Mouse (Mus musculus) C2C12 (cell line): Measurements from ENCODE around the gene Camta1.

ENCODE experiments used
- CEBPB ChIP-seq: IDR thresholded peaks from one replicate; pipeline ENCODE4 v1.6.1; 2011; ENCODE audit warnings: low read depth, mild to moderate bottlenecking, control low read depth, moderate library complexity
- CTCF ChIP-seq: IDR thresholded peaks from one replicate; pipeline ENCODE4 v1.5.1; 2011; ENCODE audit not compliant: control insufficient read depth, insufficient read depth, insufficient read length
- MAX ChIP-seq: IDR thresholded peaks from one replicate; pipeline ENCODE4 v1.6.1; 2011; ENCODE audit warnings: mild to moderate bottlenecking, control low read depth
- MYOD1 ChIP-seq: IDR thresholded peaks from one replicate; pipeline ENCODE4 v1.6.1; 2011; ENCODE audit warnings: low read depth; ENCODE audit not compliant: control insufficient read depth, insufficient read length
- MYOG ChIP-seq: IDR thresholded peaks from one replicate; pipeline ENCODE4 v1.6.1; 2011; ENCODE audit not compliant: control insufficient read depth, insufficient read length; ENCODE audit errors: extremely low read depth
- USF1 ChIP-seq: IDR thresholded peaks from one replicate; pipeline ENCODE4 v1.6.1; 2011; ENCODE audit warnings: low read depth, mild to moderate bottlenecking, control low read depth, moderate library complexity

GRCm38 (mm10) chr4:151786946-151787705, 74.5 kb downstream of the Camta1 start:
- TF ChIP-seq CEBPB (no peak), CTCF (no peak), USF1 (no peak), MAX (no peak), MYOD1 (no peak), MYOG (no peak)
